Mouse (Mus musculus): ENCODE results near the gene Smtn. TPM values are rescaled to one million over a fixed set of nuclear protein-coding genes. Genes with fewer than 3 reads are reported as not detected.

Gene Smtn
- polyA plus RNA-seq, 2 experiments from 2014 or later, result 0.16 to 0.65 TPM

GRCm38 (mm10) chr11:3526979-3527738, 13.3 kb downstream of the Smtn start:
- no peak for ATAC-seq

GRCm38 (mm10) chr11:3526207-3526606, 14.2 kb downstream of the Smtn start:
- ATAC-seq, result no peak

- ATAC-seq, result no peak
Observed at GRCm38 (mm10) chr11:3525560-3525959, 14.9 kb downstream of the Smtn start.

GRCm38 (mm10) chr11:3523840-3524582, 16.4 kb downstream of the Smtn start:
- no peak for ATAC-seq

- ATAC-seq, result no peak
Observed at GRCm38 (mm10) chr11:3522285-3523000, 18.0 kb downstream of the Smtn start.

GRCm38 (mm10) chr11:3521339-3522224, 18.8 kb downstream of the Smtn start:
- no peak for ATAC-seq

GRCm38 (mm10) chr11:3520919-3521318, 19.5 kb downstream of the Smtn start:
- no peak for ATAC-seq

GRCm38 (mm10) chr11:3519756-3520398, 20.5 kb downstream of the Smtn start:
- ATAC-seq, result no peak

GRCm38 (mm10) chr11:3519051-3519726, 21.2 kb downstream of the Smtn start:
- ATAC-seq, result no peak

- no peak for ATAC-seq
Observed at GRCm38 (mm10) chr11:3517846-3518732, 22.3 kb downstream of the Smtn start.

- peak; percentile 46 for ATAC-seq
Observed at GRCm38 (mm10) chr11:3516859-3517845, 23.3 kb downstream of the Smtn start.

- no peak for ATAC-seq
Observed at GRCm38 (mm10) chr11:3516121-3516520, 24.3 kb downstream of the Smtn start.

GRCm38 (mm10) chr11:3515637-3516036, 24.8 kb downstream of the Smtn start:
- no peak for ATAC-seq

- no peak for ATAC-seq
Observed at GRCm38 (mm10) chr11:3515216-3515615, 25.2 kb downstream of the Smtn start.

GRCm38 (mm10) chr11:3514529-3515054, 25.8 kb downstream of the Smtn start, which contains the start of gene Selenom:
TSS of gene Selenom (plus strand) at chr11:3514684.
- ATAC-seq, result peak; percentile 77

- ATAC-seq, result no peak
Observed at GRCm38 (mm10) chr11:3513291-3513690, 27.1 kb downstream of the Smtn start.

GRCm38 (mm10) chr11:3510321-3510720, 30.1 kb downstream of the Smtn start:
- ATAC-seq, result no peak
